Mouse (Mus musculus) gastrocnemius, adult 8-10 months (tissue): Measurements from ENCODE around the gene Wdr25. TPM values are rescaled to one million over a fixed set of nuclear protein-coding genes. Genes with fewer than 3 reads are reported as not detected.
"Not testable (repeated sequence)": the region's sequence is repeated elsewhere in the genome, so short reads cannot be mapped to it uniquely, and the experiment has no call there.

ENCODE experiments used
- DNase-seq, 2 experiments: peaks; one replicate each; pipeline ENCODE4 v3.0.0; 2022; ENCODE audit warnings: low spot score in 2 of 2
- total RNA-seq, 4 experiments: library from RNA; stranded (reverse); gene quantifications; 2 replicates each; pipeline ENCODE4 v1.2.4; 2022

The Wdr25 gene
- 1 to 10 TPM; 3.7 to 4.8 (median 4.6) TPM for total RNA-seq

- DNase-seq = no peak
Measured at GRCm38 (mm10) chr12:108892989-108893714, at the start of gene Wdr25. TSS of gene Wdr25 (plus strand) at chr12:108893631.

- not testable (repeated sequence) for DNase-seq
Measured at GRCm38 (mm10) chr12:108848033-108848432, 45.4 kb upstream of the Wdr25 start.

GRCm38 (mm10) chr12:108849488-108850022 lies 43.9 kb upstream of the Wdr25 start:
- no peak for DNase-seq

GRCm38 (mm10) chr12:108850129-108850528 lies 43.3 kb upstream of the Wdr25 start:
- no peak for DNase-seq

GRCm38 (mm10) chr12:108850886-108851285 lies 42.5 kb upstream of the Wdr25 start:
- DNase-seq = no peak

GRCm38 (mm10) chr12:108852822-108853221 lies 40.6 kb upstream of the Wdr25 start:
- DNase-seq = no peak

GRCm38 (mm10) chr12:108855081-108855480 lies 38.4 kb upstream of the Wdr25 start:
- DNase-seq = no peak

- DNase-seq = no peak
Measured at GRCm38 (mm10) chr12:108856186-108856585, 37.2 kb upstream of the Wdr25 start.

- no peak for DNase-seq
Measured at GRCm38 (mm10) chr12:108857109-108857508, 36.3 kb upstream of the Wdr25 start.

- DNase-seq = no peak
Measured at GRCm38 (mm10) chr12:108857589-108858184, 35.7 kb upstream of the Wdr25 start.

- DNase-seq = no peak
Measured at GRCm38 (mm10) chr12:108858486-108858885, 34.9 kb upstream of the Wdr25 start.

GRCm38 (mm10) chr12:108865007-108865494 lies 28.4 kb upstream of the Wdr25 start:
- DNase-seq = no peak

GRCm38 (mm10) chr12:108869575-108869974 lies 23.9 kb upstream of the Wdr25 start:
- no peak for DNase-seq

- no peak for DNase-seq
Measured at GRCm38 (mm10) chr12:108873122-108873521, 20.3 kb upstream of the Wdr25 start.

- no peak for DNase-seq
Measured at GRCm38 (mm10) chr12:108879138-108879537, 14.3 kb upstream of the Wdr25 start.

GRCm38 (mm10) chr12:108880606-108881005 lies 12.8 kb upstream of the Wdr25 start:
- no peak for DNase-seq

GRCm38 (mm10) chr12:108881192-108881591 lies 12.2 kb upstream of the Wdr25 start:
- no peak for DNase-seq

- no peak for DNase-seq
Measured at GRCm38 (mm10) chr12:108882776-108883175, 10.7 kb upstream of the Wdr25 start.

- no peak for DNase-seq
Measured at GRCm38 (mm10) chr12:108885906-108886305, 7.5 kb upstream of the Wdr25 start.

- no peak for DNase-seq
Measured at GRCm38 (mm10) chr12:108887077-108887476, 6.4 kb upstream of the Wdr25 start.

GRCm38 (mm10) chr12:108888632-108889031 lies 4.8 kb upstream of the Wdr25 start:
- no peak for DNase-seq

GRCm38 (mm10) chr12:108893715-108894431 lies 442 bp downstream of the Wdr25 start, which contains the start of gene Wars:
TSS of gene Wars (minus strand) at chr12:108894174.
- DNase-seq = peak; percentile 90 to 94
